Mouse (Mus musculus): ENCODE data around the gene Alpl. TPM values are rescaled to one million over a fixed set of nuclear protein-coding genes. Genes with fewer than 3 reads are reported as not detected.

The Alpl gene
- polyA plus RNA-seq, 1 experiment = 1.2 TPM

GRCm38 (mm10) chr4:137778397-137779184, 17.6 kb downstream of the Alpl start:
- TF ChIP-seq TAL1 (IDR thresholded peaks at IDR 0.05; ENCODE audit: low read length) = no peak
- TF ChIP-seq GATA1 (IDR thresholded peaks at IDR 0.05; ENCODE audit: low read length) = no peak
- H3K9me3 ChIP-seq (ENCODE audit: control insufficient read depth, low read length) = no peaks in the 10 kb centered on the region
- H3K4me3 ChIP-seq (replicated peaks) = no peak overlapping the region
- H3K27me3 ChIP-seq (ENCODE audit: control insufficient read depth) = peaks cover 16% of the 10 kb centered on the region
- no peaks in the 10 kb centered on the region for H3K4me1 ChIP-seq (ENCODE audit: control insufficient read depth)
- H3K36me3 ChIP-seq (ENCODE audit: control insufficient read depth) = no peaks in the 10 kb centered on the region

- no peak for TF ChIP-seq GATA1 (IDR thresholded peaks at IDR 0.05; ENCODE audit: low read length)
- TF ChIP-seq TAL1 (IDR thresholded peaks at IDR 0.05; ENCODE audit: low read length) = no peak
- H3K36me3 ChIP-seq (ENCODE audit: control insufficient read depth) = no peaks in the 10 kb centered on the region
- peaks cover 19% of the 10 kb centered on the region for H3K27me3 ChIP-seq (ENCODE audit: control insufficient read depth)
- H3K4me3 ChIP-seq (replicated peaks) = no peak overlapping the region
- H3K4me1 ChIP-seq (ENCODE audit: control insufficient read depth) = no peaks in the 10 kb centered on the region
- H3K9me3 ChIP-seq (ENCODE audit: control insufficient read depth, low read length) = no peaks in the 10 kb centered on the region
These were observed 18.3 kb downstream of the Alpl start for GRCm38 (mm10) chr4:137777866-137778265.

- peaks cover 11% of the 10 kb centered on the region for H3K4me1 ChIP-seq (ENCODE audit: control insufficient read depth)
- no peaks in the 10 kb centered on the region for H3K9me3 ChIP-seq (ENCODE audit: control insufficient read depth, low read length)
- no peak overlapping the region for H3K4me3 ChIP-seq (replicated peaks)
- H3K27me3 ChIP-seq (ENCODE audit: control insufficient read depth) = peaks cover 46% of the 10 kb centered on the region
- TF ChIP-seq TAL1 (IDR thresholded peaks at IDR 0.05; ENCODE audit: low read length) = no peak
- no peak for TF ChIP-seq GATA1 (IDR thresholded peaks at IDR 0.05; ENCODE audit: low read length)
- no peaks in the 10 kb centered on the region for H3K36me3 ChIP-seq (ENCODE audit: control insufficient read depth)
These were observed 21.7 kb downstream of the Alpl start for GRCm38 (mm10) chr4:137774505-137774904.

- TF ChIP-seq GATA1 (IDR thresholded peaks at IDR 0.05; ENCODE audit: low read length) (no peak), TAL1 (IDR thresholded peaks at IDR 0.05; ENCODE audit: low read length) (no peak)
- no peaks in the 10 kb centered on the region for H3K36me3 ChIP-seq (ENCODE audit: control insufficient read depth)
- peaks cover 47% of the 10 kb centered on the region for H3K27me3 ChIP-seq (ENCODE audit: control insufficient read depth)
- H3K4me1 ChIP-seq (ENCODE audit: control insufficient read depth) = peaks cover 11% of the 10 kb centered on the region
- no peak overlapping the region for H3K4me3 ChIP-seq (replicated peaks)
- no peaks in the 10 kb centered on the region for H3K9me3 ChIP-seq (ENCODE audit: control insufficient read depth, low read length)
These were observed 22.2 kb downstream of the Alpl start for GRCm38 (mm10) chr4:137774013-137774412.

GRCm38 (mm10) chr4:137773369-137773899, 22.8 kb downstream of the Alpl start:
- Histone ChIP-seq H3K4me1 (ENCODE audit: control insufficient read depth) (peaks cover 11% of the 10 kb centered on the region), H3K36me3 (ENCODE audit: control insufficient read depth) (no peaks in the 10 kb centered on the region), H3K9me3 (ENCODE audit: control insufficient read depth, low read length) (no peaks in the 10 kb centered on the region), H3K27me3 (ENCODE audit: control insufficient read depth) (peaks cover 48% of the 10 kb centered on the region), H3K4me3 (replicated peaks) (no peak overlapping the region)
- TF ChIP-seq TAL1 (IDR thresholded peaks at IDR 0.05; ENCODE audit: low read length) (no peak), GATA1 (IDR thresholded peaks at IDR 0.05; ENCODE audit: low read length) (no peak)

GRCm38 (mm10) chr4:137772438-137773056, 23.6 kb downstream of the Alpl start:
- H3K9me3 ChIP-seq (ENCODE audit: control insufficient read depth, low read length) = no peaks in the 10 kb centered on the region
- peaks cover 11% of the 10 kb centered on the region for H3K4me1 ChIP-seq (ENCODE audit: control insufficient read depth)
- H3K4me3 ChIP-seq (replicated peaks) = no peak overlapping the region
- no peaks in the 10 kb centered on the region for H3K36me3 ChIP-seq (ENCODE audit: control insufficient read depth)
- peaks cover 42% of the 10 kb centered on the region for H3K27me3 ChIP-seq (ENCODE audit: control insufficient read depth)
- TF ChIP-seq TAL1 (IDR thresholded peaks at IDR 0.05; ENCODE audit: low read length) (no peak), GATA1 (IDR thresholded peaks at IDR 0.05; ENCODE audit: low read length) (no peak)

GRCm38 (mm10) chr4:137771749-137772148, 24.4 kb downstream of the Alpl start:
- Histone ChIP-seq H3K27me3 (ENCODE audit: control insufficient read depth) (peaks cover 41% of the 10 kb centered on the region), H3K4me1 (ENCODE audit: control insufficient read depth) (peaks cover 13% of the 10 kb centered on the region), H3K4me3 (replicated peaks) (no peak overlapping the region)

GRCm38 (mm10) chr4:137770901-137771612, 25.1 kb downstream of the Alpl start:
- Histone ChIP-seq H3K4me3 (replicated peaks) (no peak overlapping the region), H3K27me3 (ENCODE audit: control insufficient read depth) (peaks cover 41% of the 10 kb centered on the region), H3K36me3 (ENCODE audit: control insufficient read depth) (no peaks in the 10 kb centered on the region), H3K9me3 (ENCODE audit: control insufficient read depth, low read length) (no peaks in the 10 kb centered on the region), H3K4me1 (ENCODE audit: control insufficient read depth) (peaks cover 18% of the 10 kb centered on the region)
- TF ChIP-seq GATA1 (IDR thresholded peaks at IDR 0.05; ENCODE audit: low read length) (no peak), TAL1 (IDR thresholded peaks at IDR 0.05; ENCODE audit: low read length) (no peak)

More at GRCm38 (mm10) chr4:137771749-137772148, 24.4 kb downstream of the Alpl start:
- Histone ChIP-seq H3K9me3 (ENCODE audit: control insufficient read depth, low read length) (no peaks in the 10 kb centered on the region), H3K36me3 (ENCODE audit: control insufficient read depth) (no peaks in the 10 kb centered on the region)
- TF ChIP-seq GATA1 (IDR thresholded peaks at IDR 0.05; ENCODE audit: low read length) = no peak
- TF ChIP-seq TAL1 (IDR thresholded peaks at IDR 0.05; ENCODE audit: low read length) = no peak

- Histone ChIP-seq H3K9me3 (ENCODE audit: control insufficient read depth, low read length) (no peaks in the 10 kb centered on the region), H3K27me3 (ENCODE audit: control insufficient read depth) (peaks cover 41% of the 10 kb centered on the region), H3K36me3 (ENCODE audit: control insufficient read depth) (no peaks in the 10 kb centered on the region), H3K4me3 (replicated peaks) (no peak overlapping the region), H3K4me1 (ENCODE audit: control insufficient read depth) (peaks cover 26% of the 10 kb centered on the region)
- TF ChIP-seq GATA1 (IDR thresholded peaks at IDR 0.05; ENCODE audit: low read length) (no peak), TAL1 (IDR thresholded peaks at IDR 0.05; ENCODE audit: low read length) (no peak)
These were observed 26.5 kb downstream of the Alpl start for GRCm38 (mm10) chr4:137769635-137770034.

Measured in erythroblast, embryonic 14.5 days (primary cell).